Mouse (Mus musculus) MEL (cell line): ENCODE data around the gene Ncan.

Source experiments
- CTCF ChIP-seq, 3 experiments: IDR thresholded peaks in 2 of 3; conservative IDR thresholded peaks in 1 of 3; 2 replicates each; pipeline ENCODE4 v1.5.1; 2011 to 2012; ENCODE audit warnings: low read length in 3 of 3, low read depth in 2 of 3, mild to moderate bottlenecking in 2 of 3, improper control_type of control experiment in 1 of 3, inconsistent platforms in 1 of 3, mixed read lengths in 1 of 3, moderate library complexity in 1 of 3; ENCODE audit not compliant: control insufficient read depth in 1 of 3, insufficient read depth in 1 of 3, poor library complexity in 1 of 3, severe bottlenecking in 1 of 3
- EP300 ChIP-seq, 2 experiments: IDR thresholded peaks; 2 replicates each; pipeline ENCODE4 v1.6.1; 2011; ENCODE audit warnings: improper control_type of control experiment in 2 of 2, low read length in 2 of 2, low read depth in 1 of 2, mild to moderate bottlenecking in 1 of 2
- ETS1 ChIP-seq: IDR thresholded peaks from 2 replicates; pipeline ENCODE4 v1.6.1; 2012; ENCODE audit warnings: low read depth, mild to moderate bottlenecking, inconsistent platforms, low read length, improper control_type of control experiment, moderate library complexity
- HCFC1 ChIP-seq: IDR thresholded peaks from 2 replicates; pipeline ENCODE4 v1.6.1; 2012; ENCODE audit warnings: low read depth, mild to moderate bottlenecking, inconsistent platforms, low read length, improper control_type of control experiment, moderate library complexity
- MAX ChIP-seq: IDR thresholded peaks from 2 replicates; pipeline ENCODE4 v1.6.1; 2011; ENCODE audit warnings: low read length, improper control_type of control experiment
- MEF2A ChIP-seq: IDR thresholded peaks from 2 replicates; pipeline ENCODE4 v1.6.1; 2014; ENCODE audit warnings: low read depth, mild to moderate bottlenecking, inconsistent platforms, low read length, improper control_type of control experiment; ENCODE audit not compliant: poor library complexity, insufficient replicate concordance, severe bottlenecking; ENCODE audit errors: extremely low read depth
- NELFE ChIP-seq: IDR thresholded peaks from 2 replicates; pipeline ENCODE4 v1.6.1; 2011; ENCODE audit warnings: low read depth, low read length, improper control_type of control experiment
- NRF1 ChIP-seq: IDR thresholded peaks from 2 replicates; pipeline ENCODE4 v1.6.1; 2014; ENCODE audit warnings: low read depth, mild to moderate bottlenecking, inconsistent platforms, low read length, improper control_type of control experiment, moderate library complexity; ENCODE audit not compliant: poor library complexity, insufficient read depth, severe bottlenecking
- POLR2A ChIP-seq, 2 experiments: IDR thresholded peaks; 2 replicates each; pipeline ENCODE4 v1.6.1; 2011 to 2012; ENCODE audit warnings: low read length in 2 of 2, mild to moderate bottlenecking in 2 of 2, control low read depth in 1 of 2, improper control_type of control experiment in 1 of 2, low read depth in 1 of 2, moderate library complexity in 1 of 2; ENCODE audit not compliant: control insufficient read depth in 1 of 2, insufficient read depth in 1 of 2, poor library complexity in 1 of 2
- POLR2AphosphoS5 ChIP-seq: IDR thresholded peaks from 2 replicates; pipeline ENCODE4 v1.6.1; 2012; ENCODE audit warnings: low read depth, borderline replicate concordance, mild to moderate bottlenecking, inconsistent platforms, low read length, moderate library complexity, mixed read lengths
- TAL1 ChIP-seq: IDR thresholded peaks from 2 replicates; pipeline ENCODE4 v1.6.1; 2012; ENCODE audit warnings: mild to moderate bottlenecking, inconsistent platforms, low read length, moderate library complexity, mixed read lengths
- TCF12 ChIP-seq: IDR thresholded peaks from 2 replicates; pipeline ENCODE4 v1.6.1; 2014; ENCODE audit warnings: low read depth, mild to moderate bottlenecking, inconsistent platforms, low read length, improper control_type of control experiment, moderate library complexity
- ZC3H11A ChIP-seq: IDR thresholded peaks from 2 replicates; pipeline ENCODE4 v1.6.1; 2012; ENCODE audit warnings: low read depth, mild to moderate bottlenecking, inconsistent platforms, low read length, improper control_type of control experiment

GRCm38 (mm10) chr8:70114892-70115291, 5.8 kb downstream of the Ncan start:
- TF ChIP-seq POLR2A (IDR thresholded peaks at IDR 0.05; ENCODE audit: control insufficient read depth in 1 of 2, insufficient read depth in 1 of 2, low read depth in 1 of 2, low read length in 2 of 2, poor library complexity in 1 of 2) (no peak), MAX (no peak), NELFE (no peak), CTCF (IDR thresholded peaks at IDR 0.05 in 2 of 3, conservative IDR thresholded peaks at IDR 0.05 in 1 of 3; ENCODE audit: control insufficient read depth in 1 of 3, insufficient read depth in 1 of 3, low read depth in 2 of 3, low read length in 3 of 3, poor library complexity in 1 of 3, severe bottlenecking in 1 of 3) (no peak), MEF2A (no peak), ZC3H11A (no peak), EP300 (IDR thresholded peaks at IDR 0.05; ENCODE audit: low read depth in 1 of 2, low read length in 2 of 2) (no peak), NRF1 (no peak), POLR2AphosphoS5 (no peak), HCFC1 (no peak), TCF12 (no peak), ETS1 (no peak), TAL1 (no peak)
